Mouse (Mus musculus): Measurements from ENCODE around the gene Frmd4b. TPM values are rescaled to one million over a fixed set of nuclear protein-coding genes. Genes with fewer than 3 reads are reported as not detected.

The Frmd4b gene
- polyA plus RNA-seq, 1 experiment from 2014 or later = 14.0 TPM

DNA sequence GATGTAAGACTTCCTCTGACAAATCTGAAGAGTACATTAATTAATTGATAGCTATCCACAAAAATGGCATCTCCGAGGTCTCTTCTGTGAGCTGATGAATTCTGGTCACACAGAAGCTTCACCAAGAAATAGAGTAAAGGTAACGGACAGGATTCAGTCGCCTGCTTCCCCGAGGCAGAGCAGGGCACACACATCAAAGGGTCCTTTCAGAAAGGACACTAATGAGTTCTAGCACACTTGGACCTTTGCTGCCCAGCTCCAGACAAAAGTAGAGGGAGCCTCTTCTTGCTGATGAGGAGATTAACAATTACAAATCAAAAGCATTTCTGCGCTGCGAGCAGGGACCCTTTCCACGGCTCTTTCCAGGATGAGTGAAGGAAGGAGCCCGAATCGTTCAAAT is 159.0 kb downstream of the Frmd4b start:
- Histone ChIP-seq H3K27me3 (no peaks in the 10 kb centered on the region), H3K9ac (no peak overlapping the region), H3K4me2 (replicated peaks) (no peak overlapping the region), H3K36me3 (no peaks in the 10 kb centered on the region), H3K27ac (no peak overlapping the region), H3K4me3 (no peak overlapping the region), H3K9me3 (no peaks in the 10 kb centered on the region), H3K4me1 (peaks cover 11% of the 10 kb centered on the region)
- ATAC-seq (ENCODE audit: low FRiP score, low read depth) = no peak
- 46% methylated on average over 9 of the region's 9 CpGs for WGBS

DNA sequence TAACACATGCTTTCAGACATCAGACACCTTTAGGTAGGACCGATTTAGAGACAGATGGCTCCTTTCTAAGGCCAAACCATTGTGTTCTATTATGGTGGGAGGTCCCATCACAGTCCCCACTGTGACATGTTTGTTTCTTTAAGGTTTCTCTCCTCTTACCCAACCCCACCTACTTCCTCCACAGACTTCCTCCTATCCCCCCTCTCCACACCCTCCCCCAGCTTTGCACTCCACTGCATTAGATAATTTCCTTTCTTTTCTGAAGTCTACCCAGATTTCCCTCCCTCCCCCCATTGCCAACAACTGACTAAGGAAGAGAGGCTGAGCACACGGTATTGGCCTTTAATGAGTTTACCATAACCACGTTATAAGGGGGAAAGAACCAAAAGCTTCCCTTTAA is 159.4 kb downstream of the Frmd4b start:
- no peak overlapping the region for H3K9ac ChIP-seq
- no peaks in the 10 kb centered on the region for H3K9me3 ChIP-seq
- H3K4me3 ChIP-seq = no peak overlapping the region
- no peaks in the 10 kb centered on the region for H3K27me3 ChIP-seq
- peaks cover 10% of the 10 kb centered on the region for H3K4me1 ChIP-seq
- no peak overlapping the region for H3K4me2 ChIP-seq (replicated peaks)
- no peak for ATAC-seq (ENCODE audit: low FRiP score, low read depth)
- no peak overlapping the region for H3K27ac ChIP-seq
- H3K36me3 ChIP-seq = no peaks in the 10 kb centered on the region
- 15% methylated on average over 3 of the region's 3 CpGs for WGBS

GRCm38 (mm10) chr6:97457210-97457609 is 160.1 kb downstream of the Frmd4b start:
- Histone ChIP-seq H3K27me3 (no peaks in the 10 kb centered on the region), H3K4me2 (replicated peaks) (0 out of 2 replicates have a peak overlapping the region, but pooled peaks have one; percentile 11), H3K9me3 (no peaks in the 10 kb centered on the region), H3K4me3 (no peak overlapping the region), H3K27ac (no peak overlapping the region), H3K9ac (no peak overlapping the region), H3K4me1 (peaks cover 10% of the 10 kb centered on the region), H3K36me3 (no peaks in the 10 kb centered on the region)
- ATAC-seq (ENCODE audit: low FRiP score, low read depth) = no peak
- WGBS = 38% methylated on average over 2 of the region's 2 CpGs

DNA sequence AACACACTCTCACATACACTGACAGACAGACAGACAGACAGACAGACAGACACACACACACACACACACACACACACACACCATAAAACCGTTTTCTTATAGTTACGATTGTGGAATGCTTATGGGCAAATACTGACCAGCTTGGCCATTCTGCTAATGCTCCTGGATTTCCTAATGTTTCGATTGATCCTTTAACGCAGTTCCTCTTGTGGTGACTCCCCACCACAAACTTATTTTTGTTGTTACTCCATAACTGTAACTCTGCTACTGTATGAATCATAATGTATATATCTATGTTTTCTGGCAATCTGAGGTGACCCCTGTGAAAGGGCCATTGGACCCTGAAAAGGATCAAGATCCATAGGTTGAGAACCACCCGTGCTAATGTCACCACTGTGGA is 165.1 kb downstream of the Frmd4b start:
- no peaks in the 10 kb centered on the region for H3K36me3 ChIP-seq
- no peak overlapping the region for H3K27ac ChIP-seq
- no peaks in the 10 kb centered on the region for H3K9me3 ChIP-seq
- no peak overlapping the region for H3K4me2 ChIP-seq (replicated peaks)
- WGBS = 85% methylated on average over 5 of the region's 5 CpGs
- no peak overlapping the region for H3K4me3 ChIP-seq
- H3K9ac ChIP-seq = no peak overlapping the region
- peaks cover 1% of the 10 kb centered on the region for H3K4me1 ChIP-seq
- ATAC-seq (ENCODE audit: low FRiP score, low read depth) = no peak
- H3K27me3 ChIP-seq = no peaks in the 10 kb centered on the region

GRCm38 (mm10) chr6:97449806-97450205 is 167.5 kb downstream of the Frmd4b start:
- Histone ChIP-seq H3K4me3 (no peak overlapping the region), H3K9me3 (no peaks in the 10 kb centered on the region), H3K4me2 (replicated peaks) (no peak overlapping the region), H3K9ac (no peak overlapping the region), H3K4me1 (no peaks in the 10 kb centered on the region), H3K36me3 (no peaks in the 10 kb centered on the region), H3K27ac (no peak overlapping the region), H3K27me3 (no peaks in the 10 kb centered on the region)
- 87% methylated on average over 2 of the region's 2 CpGs for WGBS
- ATAC-seq (ENCODE audit: low FRiP score, low read depth) = no peak

DNA sequence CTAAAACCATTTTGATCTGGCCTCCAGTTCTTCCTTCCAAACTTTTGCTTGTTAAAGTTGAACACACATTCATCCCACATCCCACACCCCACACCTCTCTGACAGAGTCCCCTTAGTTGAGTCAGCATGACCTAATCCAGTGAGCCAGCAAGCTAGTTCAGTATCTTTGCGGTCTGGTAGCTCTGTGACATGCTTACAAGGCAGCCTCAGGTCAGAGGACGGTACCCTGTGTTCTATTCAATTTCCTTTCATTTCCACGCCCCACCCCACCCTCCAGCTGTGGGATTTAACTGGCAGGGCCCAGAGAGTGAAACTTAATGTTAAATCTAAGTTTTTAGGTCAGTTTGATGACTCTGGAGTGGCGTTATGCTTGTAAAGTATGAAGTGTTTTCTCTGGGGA is 170.3 kb downstream of the Frmd4b start:
- 68% methylated on average over 4 of the region's 4 CpGs for WGBS
- no peaks in the 10 kb centered on the region for H3K9me3 ChIP-seq

DNA sequence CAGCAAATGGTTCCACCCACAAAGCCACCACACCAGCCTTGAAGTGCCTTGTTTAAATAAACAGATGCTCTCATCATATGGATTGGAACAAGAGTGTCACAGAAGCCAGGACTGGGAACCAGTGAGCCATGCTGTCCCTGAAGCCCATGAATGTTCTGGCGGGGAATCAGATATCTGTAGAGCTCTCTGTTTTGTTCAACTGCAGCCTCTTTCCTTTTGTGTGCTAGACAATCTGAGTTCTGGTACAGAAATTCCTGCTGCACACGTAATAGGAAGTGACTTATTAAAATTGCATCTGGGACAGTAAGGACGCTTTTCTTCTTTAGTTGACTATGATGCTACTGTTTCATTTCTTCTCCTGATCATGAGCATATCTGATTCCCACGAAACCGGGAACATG is 173.2 kb downstream of the Frmd4b start:
- WGBS = 79% methylated on average over 5 of the region's 5 CpGs
- Histone ChIP-seq H3K9me3 (no peaks in the 10 kb centered on the region), H3K9ac (no peak overlapping the region), H3K36me3 (no peaks in the 10 kb centered on the region), H3K4me3 (no peak overlapping the region), H3K27ac (no peak overlapping the region), H3K27me3 (no peaks in the 10 kb centered on the region), H3K4me2 (replicated peaks) (no peak overlapping the region), H3K4me1 (peaks cover 22% of the 10 kb centered on the region)
- ATAC-seq (ENCODE audit: low FRiP score, low read depth) = no peak

More for the DNA sequence above, 170.3 kb downstream of the Frmd4b start:
- H3K27ac ChIP-seq = no peak overlapping the region
- no peak overlapping the region for H3K9ac ChIP-seq
- H3K36me3 ChIP-seq = no peaks in the 10 kb centered on the region
- H3K4me3 ChIP-seq = no peak overlapping the region
- ATAC-seq (ENCODE audit: low FRiP score, low read depth) = no peak
- H3K27me3 ChIP-seq = no peaks in the 10 kb centered on the region
- peaks cover 7% of the 10 kb centered on the region; the same call in 1 of the 2 replicates for H3K4me1 ChIP-seq
- H3K4me2 ChIP-seq (replicated peaks) = no peak overlapping the region

- WGBS = 27% methylated on average over 4 of the region's 4 CpGs
- H3K4me1 ChIP-seq = peaks cover 27% of the 10 kb centered on the region
- H3K9me3 ChIP-seq = no peaks in the 10 kb centered on the region
- H3K27ac ChIP-seq = no peak overlapping the region
- 0 out of 2 replicates have a peak, but pooled peaks have one; percentile 54 for ATAC-seq (ENCODE audit: low FRiP score, low read depth)
- H3K4me3 ChIP-seq = no peak overlapping the region
- H3K36me3 ChIP-seq = no peaks in the 10 kb centered on the region
- H3K9ac ChIP-seq = no peak overlapping the region
- no peak overlapping the region for H3K4me2 ChIP-seq (replicated peaks)
- no peaks in the 10 kb centered on the region for H3K27me3 ChIP-seq
These were observed 173.8 kb downstream of the Frmd4b start for GRCm38 (mm10) chr6:97443522-97443921.

- Histone ChIP-seq H3K27me3 (no peaks in the 10 kb centered on the region), H3K4me2 (replicated peaks) (no peak overlapping the region), H3K9ac (no peak overlapping the region), H3K27ac (no peak overlapping the region), H3K4me1 (peaks cover 27% of the 10 kb centered on the region), H3K36me3 (no peaks in the 10 kb centered on the region), H3K4me3 (no peak overlapping the region), H3K9me3 (no peaks in the 10 kb centered on the region)
- ATAC-seq (ENCODE audit: low FRiP score, low read depth) = no peak
- WGBS = 65% methylated on average over 7 of the region's 7 CpGs
These were observed 176.0 kb downstream of the Frmd4b start for GRCm38 (mm10) chr6:97441357-97441756.

DNA sequence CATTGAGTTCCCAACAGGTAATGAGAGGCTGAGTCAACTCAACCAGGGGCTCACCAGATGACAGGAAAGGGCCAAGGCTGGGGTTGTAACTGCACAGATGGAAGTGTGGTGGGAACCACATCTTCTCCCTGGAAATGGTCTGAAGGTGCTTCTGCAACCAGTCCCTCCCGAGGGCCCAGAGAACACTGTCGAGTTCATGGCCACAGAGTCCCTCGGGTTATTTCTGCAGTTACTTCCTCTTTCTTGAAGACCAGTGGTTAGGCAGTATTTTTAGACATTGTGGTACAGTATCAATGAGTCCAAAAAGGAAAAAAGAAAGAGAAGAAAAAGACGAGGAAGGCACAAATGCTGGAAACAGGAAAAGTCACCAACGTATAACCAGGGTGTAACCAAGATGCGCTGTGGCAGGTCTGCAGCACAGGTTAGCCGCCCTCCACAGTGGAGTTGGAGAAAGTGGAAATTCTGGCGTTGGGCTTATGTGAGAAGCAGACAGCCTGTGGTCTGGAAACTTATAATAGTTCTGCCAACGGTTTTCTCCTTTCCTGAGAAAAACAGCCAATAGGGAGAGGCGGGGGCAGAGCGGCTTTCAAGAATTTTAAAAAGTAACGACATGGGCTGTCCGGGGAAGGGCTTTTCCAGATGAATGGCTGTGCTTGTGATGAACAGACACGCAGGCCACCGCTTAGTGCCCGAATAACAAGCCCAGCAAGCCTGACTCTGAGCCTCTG is 178.3 kb downstream of the Frmd4b start:
- Histone ChIP-seq H3K36me3 (no peaks in the 10 kb centered on the region), H3K9ac (no peak overlapping the region), H3K27ac (no peak overlapping the region), H3K4me1 (peaks cover 27% of the 10 kb centered on the region), H3K9me3 (no peaks in the 10 kb centered on the region), H3K4me2 (replicated peaks) (no peak overlapping the region), H3K27me3 (no peaks in the 10 kb centered on the region), H3K4me3 (no peak overlapping the region)
- ATAC-seq (ENCODE audit: low FRiP score, low read depth) = no peak
- 57% methylated on average over 16 of the region's 16 CpGs for WGBS

DNA sequence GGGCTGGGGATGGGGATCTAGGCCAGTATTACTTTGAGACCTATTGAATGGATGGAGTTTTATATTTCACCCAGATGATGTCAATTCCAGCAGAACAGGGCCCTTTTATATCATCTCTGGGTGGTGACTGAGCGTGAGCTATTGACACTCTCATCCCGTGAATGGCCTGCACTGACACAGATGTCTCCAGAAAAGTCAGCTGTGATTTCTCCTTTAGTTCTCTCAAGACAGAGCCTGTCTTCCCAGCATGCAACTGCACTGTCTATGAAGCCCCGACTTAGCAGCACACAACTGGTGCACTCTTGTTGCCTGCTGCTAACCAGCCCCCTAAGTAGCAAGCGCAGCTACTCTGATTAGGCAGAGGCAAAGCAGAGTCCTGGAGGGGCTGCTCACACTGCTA is 182.6 kb downstream of the Frmd4b start:
- no peak overlapping the region for H3K4me2 ChIP-seq (replicated peaks)
- ATAC-seq (ENCODE audit: low FRiP score, low read depth) = no peak
- H3K9ac ChIP-seq = no peak overlapping the region
- H3K4me1 ChIP-seq = peaks cover 11% of the 10 kb centered on the region
- WGBS = 74% methylated on average over 4 of the region's 4 CpGs
- H3K9me3 ChIP-seq = no peaks in the 10 kb centered on the region
- no peaks in the 10 kb centered on the region for H3K27me3 ChIP-seq
- H3K27ac ChIP-seq = no peak overlapping the region
- H3K4me3 ChIP-seq = no peak overlapping the region
- H3K36me3 ChIP-seq = no peaks in the 10 kb centered on the region

GRCm38 (mm10) chr6:97431309-97432004 is 185.9 kb downstream of the Frmd4b start:
- Histone ChIP-seq H3K4me2 (replicated peaks) (no peak overlapping the region), H3K36me3 (no peaks in the 10 kb centered on the region), H3K4me3 (no peak overlapping the region), H3K27me3 (no peaks in the 10 kb centered on the region), H3K9ac (no peak overlapping the region), H3K4me1 (no peaks in the 10 kb centered on the region), H3K27ac (no peak overlapping the region), H3K9me3 (no peaks in the 10 kb centered on the region)
- WGBS = 82% methylated on average over 10 of the region's 10 CpGs
- no peak for ATAC-seq (ENCODE audit: low FRiP score, low read depth)
